ENCODE assay signal across 1 mouse cellular context in the genomic region with DNA sequence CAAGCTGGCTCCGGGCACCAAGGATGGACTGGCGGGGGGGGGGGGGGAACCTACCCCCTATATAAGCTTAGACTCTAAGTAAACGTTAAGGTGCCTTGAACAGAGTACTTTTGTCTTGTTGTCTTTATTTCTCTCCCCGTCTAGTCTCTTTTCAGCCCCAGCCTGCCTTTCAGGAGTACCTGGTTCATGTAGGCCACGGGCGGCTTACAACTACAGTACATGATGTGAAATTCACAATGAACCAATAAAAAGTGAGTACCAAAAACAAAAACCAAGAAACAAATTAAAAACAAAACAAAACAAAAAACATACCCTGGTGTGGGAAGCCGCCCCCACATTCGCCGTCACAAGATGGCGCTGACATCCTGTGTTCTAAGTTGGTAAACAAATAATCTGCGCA.
TF ChIP-seq lines count a peak whose summit lies in the region.

No protein-coding gene starts in this region.

TF ChIP-seq in MEL, 35 proteins besides CTCF, POLR2A, EP300 and RAD21 (continued from another document):
- 0 out of 2 replicates have a peak, but pooled peaks have one; percentile 4 for TF ChIP-seq SMC3 (IDR thresholded peaks at IDR 0.05; ENCODE audit: low read depth, low read length)
